Mouse (Mus musculus) forebrain, embryonic 11.5 days (tissue): ENCODE data around the gene Dhrs7. TPM values are rescaled to one million over a fixed set of nuclear protein-coding genes. Genes with fewer than 3 reads are reported as not detected.
"Not testable (repeated sequence)": the region's sequence is repeated elsewhere in the genome, so short reads cannot be mapped to it uniquely, and the experiment has no call there.

Source experiments
- ATAC-seq: fragments of 200-750 bp; cut with Nextera tagmentation; replicated peaks from 2 replicates; pipeline ENCODE4 v1.8.0; 2017; ENCODE audit warnings: moderate TSS enrichment; ENCODE audit not compliant: low FRiP score
- DNase-seq: peaks from one replicate; pipeline ENCODE4 v3.0.0-alpha.2; 2017; ENCODE audit warnings: low spot score
- H3K27ac ChIP-seq: fragments of 300-500 bp; sonication (generic); 2 replicates; pipeline ENCODE4 v1.5.1; 2014; ENCODE audit warnings: low read depth, low read length
- H3K27me3 ChIP-seq: fragments of 300-500 bp; sonication (generic); 2 replicates; pipeline ENCODE4 v1.6.1; 2014; ENCODE audit warnings: mild to moderate bottlenecking, low read length, mixed read lengths; ENCODE audit not compliant: control insufficient read depth, insufficient read depth
- H3K36me3 ChIP-seq: fragments of 300-500 bp; sonication (generic); 2 replicates; pipeline ENCODE4 v1.6.1; 2014; ENCODE audit warnings: mild to moderate bottlenecking, low read length, moderate library complexity, mixed read lengths; ENCODE audit not compliant: control insufficient read depth, insufficient read depth
- H3K4me1 ChIP-seq: fragments of 300-500 bp; sonication (generic); replicated peaks from 2 replicates; pipeline ENCODE4 v1.6.1; 2014; ENCODE audit warnings: low read length, mixed read lengths; ENCODE audit not compliant: control insufficient read depth, insufficient read depth
- H3K4me2 ChIP-seq: fragments of 300-500 bp; sonication (generic); 2 replicates; pipeline ENCODE4 v1.6.1; 2014; ENCODE audit warnings: low read depth, mild to moderate bottlenecking, low read length, moderate library complexity, mixed read lengths; ENCODE audit not compliant: severe bottlenecking
- H3K4me3 ChIP-seq: fragments of 300-500 bp; sonication (generic); 2 replicates; pipeline ENCODE4 v1.5.1; 2014; ENCODE audit warnings: low read depth, low read length
- H3K9ac ChIP-seq: fragments of 300-500 bp; sonication (generic); 2 replicates; pipeline ENCODE4 v1.6.1; 2014; ENCODE audit warnings: low read length
- H3K9me3 ChIP-seq: fragments of 300-500 bp; sonication (generic); 2 replicates; pipeline ENCODE4 v1.6.1; 2016; ENCODE audit warnings: low read length, mixed read lengths; ENCODE audit not compliant: control insufficient read depth
- WGBS: fragments of 180-500 bp; shearing (Covaris S2); extraction: QIAGEN DNeasy Blood & Tissue Kit; methylation state at CpG from one replicate; pipeline ENCODE4 v1.1.7; 2014; 5-methylcytosine and 5-hydroxymethylcytosine counted together
- polyA plus RNA-seq: library from polyadenylated mRNA; unstranded; fragments of >200 nt; fragmentation: Nextera tagmentation; extraction: Ambion mirVana; gene quantifications from 2 replicates; pipeline ENCODE4 v1.2.1, GENCODE M21; 2014

The Dhrs7 gene
- polyA plus RNA-seq, 1 experiment from 2014 or later: 5.6 TPM

DNA sequence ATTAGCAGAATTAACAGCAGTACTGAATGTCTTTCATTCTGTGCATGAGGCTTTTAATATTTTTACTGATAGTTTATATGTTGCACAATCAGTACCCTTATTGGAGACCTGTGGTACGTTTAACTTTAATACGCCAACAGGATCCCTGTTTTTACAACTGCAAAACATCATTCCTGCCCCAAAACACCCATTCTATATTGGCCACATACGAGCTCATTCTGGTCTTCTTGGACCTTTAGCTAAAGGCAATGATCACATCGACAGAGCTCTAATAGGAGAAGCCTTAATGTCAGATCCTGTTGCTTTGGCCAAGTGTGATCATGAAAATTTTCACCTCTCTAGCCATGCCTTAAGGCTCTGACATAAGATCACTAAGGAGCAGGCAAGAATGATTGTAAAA, 21.9 kb upstream of the Dhrs7 start:
- H3K36me3 ChIP-seq, H3K9ac ChIP-seq, H3K27ac ChIP-seq, H3K4me3 ChIP-seq, H3K27me3 ChIP-seq, ATAC-seq, H3K4me1 ChIP-seq, H3K4me2 ChIP-seq, H3K9me3 ChIP-seq, DNase-seq: not testable (repeated sequence)
- 75% methylated on average over 4 of the region's 4 CpGs for WGBS

GRCm38 (mm10) chr12:72683612-72684011, 18.9 kb upstream of the Dhrs7 start:
- Histone ChIP-seq H3K9ac (no peak overlapping the region), H3K27ac (no peak overlapping the region), H3K27me3 (no peaks in the 10 kb centered on the region), H3K9me3 (no peaks in the 10 kb centered on the region), H3K4me1 (no peaks in the 10 kb centered on the region), H3K36me3 (no peaks in the 10 kb centered on the region), H3K4me3 (no peak overlapping the region), H3K4me2 (no peak overlapping the region)
- DNase-seq (no peak), ATAC-seq (no peak)
- 90% methylated on average over 3 of the region's 3 CpGs for WGBS

GRCm38 (mm10) chr12:72682511-72683282, 18.0 kb upstream of the Dhrs7 start:
- Histone ChIP-seq H3K9me3 (no peaks in the 10 kb centered on the region), H3K4me3 (no peak overlapping the region), H3K27ac (no peak overlapping the region), H3K27me3 (no peaks in the 10 kb centered on the region), H3K4me1 (no peaks in the 10 kb centered on the region), H3K4me2 (no peak overlapping the region), H3K9ac (no peak overlapping the region), H3K36me3 (no peaks in the 10 kb centered on the region)
- 67% methylated on average over 8 of the region's 8 CpGs for WGBS
- ATAC-seq (no peak), DNase-seq (no peak)

GRCm38 (mm10) chr12:72681919-72682318, 17.2 kb upstream of the Dhrs7 start:
- no peak overlapping the region for H3K4me2 ChIP-seq
- no peak for ATAC-seq
- no peaks in the 10 kb centered on the region for H3K4me1 ChIP-seq
- H3K36me3 ChIP-seq: no peaks in the 10 kb centered on the region
- H3K9ac ChIP-seq: no peak overlapping the region
- no peak for DNase-seq
- no peaks in the 10 kb centered on the region for H3K27me3 ChIP-seq
- WGBS: 81% methylated on average over 1 of the region's 1 CpGs
- no peak overlapping the region for H3K27ac ChIP-seq
- no peak overlapping the region for H3K4me3 ChIP-seq
- no peaks in the 10 kb centered on the region for H3K9me3 ChIP-seq

DNA sequence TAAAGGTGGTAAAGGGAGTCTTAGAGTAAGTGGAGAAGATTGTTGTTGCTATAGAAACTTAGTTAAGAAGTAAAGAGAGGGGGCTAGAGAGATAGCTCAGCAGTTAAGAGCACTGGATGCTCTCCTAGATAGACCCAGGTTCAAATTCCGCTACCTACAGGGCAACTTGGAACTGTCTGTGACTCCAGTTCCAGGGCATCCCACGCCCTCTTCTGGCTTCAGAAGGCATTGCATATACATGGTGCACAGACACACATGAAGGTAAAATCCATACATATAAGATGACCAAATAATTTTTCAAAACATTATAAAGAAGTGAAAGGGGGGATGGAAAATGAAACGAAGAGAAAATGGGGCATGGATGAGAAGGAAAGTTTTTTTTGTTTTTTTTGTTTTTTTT, 14.9 kb upstream of the Dhrs7 start:
- ATAC-seq (no peak), DNase-seq (no peak)
- Histone ChIP-seq H3K4me3 (no peak overlapping the region), H3K36me3 (no peaks in the 10 kb centered on the region), H3K4me2 (no peak overlapping the region), H3K9ac (no peak overlapping the region), H3K27ac (no peak overlapping the region), H3K4me1 (no peaks in the 10 kb centered on the region), H3K9me3 (no peaks in the 10 kb centered on the region), H3K27me3 (no peaks in the 10 kb centered on the region)
- 84% methylated on average over 3 of the region's 3 CpGs for WGBS

DNA sequence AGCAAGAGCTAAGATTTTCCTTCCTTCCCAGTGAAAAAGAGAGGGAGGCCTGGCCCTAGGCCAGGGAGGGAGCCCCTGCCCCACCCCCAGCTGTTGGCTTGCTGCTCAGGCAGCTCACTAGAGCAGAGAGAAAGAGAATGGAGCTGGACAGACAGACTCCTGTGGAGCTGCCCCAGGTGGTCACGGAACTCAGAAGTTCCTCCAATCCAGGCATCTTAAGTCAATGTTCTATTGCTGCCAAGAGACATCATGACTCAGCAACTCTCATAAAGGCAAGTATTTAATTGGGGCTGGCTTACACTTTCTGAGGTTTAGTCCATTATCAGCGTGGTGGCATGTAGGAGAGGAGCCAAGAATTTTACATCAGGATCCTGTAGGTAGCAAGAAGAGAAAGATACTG, 10.1 kb upstream of the Dhrs7 start:
- H3K27me3 ChIP-seq: no peaks in the 10 kb centered on the region
- no peak overlapping the region for H3K27ac ChIP-seq
- ATAC-seq (no peak), DNase-seq (no peak)
- H3K9me3 ChIP-seq: no peaks in the 10 kb centered on the region
- no peak overlapping the region for H3K4me2 ChIP-seq
- H3K4me1 ChIP-seq: no peaks in the 10 kb centered on the region
- no peaks in the 10 kb centered on the region for H3K36me3 ChIP-seq
- no peak overlapping the region for H3K9ac ChIP-seq
- no peak overlapping the region for H3K4me3 ChIP-seq
- WGBS: 61% methylated on average over 2 of the region's 2 CpGs

DNA sequence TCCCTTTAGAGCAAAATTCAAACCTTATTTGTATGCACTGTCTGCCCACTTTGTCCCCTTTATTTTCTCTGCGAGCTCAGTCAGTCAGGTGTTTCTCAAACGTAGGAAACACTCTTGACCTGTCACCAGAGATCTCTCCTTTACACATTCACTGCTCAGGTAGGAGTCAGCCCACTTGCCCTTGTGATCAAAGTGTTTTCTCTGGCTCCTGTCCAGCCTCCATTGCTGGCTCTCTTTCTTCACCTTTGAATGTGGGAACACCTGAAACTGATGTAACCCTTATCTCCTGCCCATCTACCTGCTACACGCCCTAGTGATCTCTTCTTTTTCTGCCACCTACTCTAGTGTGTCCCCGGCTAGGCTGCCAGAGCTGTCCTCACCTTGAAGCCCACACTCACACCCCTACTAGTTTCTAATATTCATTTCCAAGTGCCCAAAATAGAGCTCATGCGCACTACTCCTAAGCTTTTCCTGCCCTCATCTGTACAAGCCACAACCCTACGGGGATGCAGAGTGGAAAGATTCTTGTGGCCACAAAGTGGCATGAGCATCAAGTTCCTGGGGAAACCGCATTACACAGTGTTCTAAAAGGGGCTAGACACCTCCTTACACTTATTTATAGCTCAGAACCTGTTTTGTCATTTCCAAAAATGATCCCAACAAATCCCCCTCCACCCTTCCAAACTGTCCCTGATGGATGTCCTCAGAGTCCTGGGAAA, 9.5 kb upstream of the Dhrs7 start:
- 88% methylated on average over 7 of the region's 7 CpGs for WGBS
- Histone ChIP-seq H3K36me3 (no peaks in the 10 kb centered on the region), H3K4me2 (no peak overlapping the region), H3K27ac (no peak overlapping the region), H3K4me1 (no peaks in the 10 kb centered on the region), H3K9ac (no peak overlapping the region), H3K27me3 (no peaks in the 10 kb centered on the region), H3K9me3 (no peaks in the 10 kb centered on the region), H3K4me3 (no peak overlapping the region)
- no peak for ATAC-seq
- DNase-seq: no peak

DNA sequence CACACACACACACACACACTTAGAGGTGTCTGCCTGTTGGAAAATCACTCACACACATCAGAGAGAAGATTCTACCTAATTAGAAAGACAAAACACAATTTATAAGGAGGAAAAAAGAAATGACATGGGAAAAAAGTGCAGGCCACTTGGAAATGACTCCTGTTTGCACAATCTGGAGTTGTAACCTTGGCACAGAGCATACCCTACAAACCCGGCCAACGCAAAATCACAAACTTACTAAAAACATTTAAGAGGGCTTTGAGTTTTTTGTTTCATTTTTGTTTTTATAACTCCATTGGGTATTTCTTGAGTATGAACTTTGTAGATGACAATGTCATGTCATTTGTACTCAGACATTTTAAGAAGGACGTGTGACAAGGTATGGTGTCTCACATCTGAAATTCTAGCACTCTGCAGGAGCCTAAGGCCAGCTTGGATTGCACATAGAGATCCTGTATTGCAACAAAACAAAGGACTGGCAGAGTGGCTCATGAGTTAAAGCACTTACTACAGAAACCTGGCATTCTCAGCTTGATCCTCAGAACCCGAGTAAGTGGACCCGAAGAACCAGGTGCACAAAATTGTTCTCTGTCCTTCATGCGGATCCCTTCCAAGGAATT, 6.9 kb upstream of the Dhrs7 start:
- DNase-seq (no peak), ATAC-seq (no peak)
- no peaks in the 10 kb centered on the region for H3K27me3 ChIP-seq
- WGBS: 91% methylated on average over 6 of the region's 6 CpGs
- no peak overlapping the region for H3K4me3 ChIP-seq
- H3K27ac ChIP-seq: no peak overlapping the region
- H3K9ac ChIP-seq: no peak overlapping the region
- H3K9me3 ChIP-seq: no peaks in the 10 kb centered on the region
- H3K36me3 ChIP-seq: no peaks in the 10 kb centered on the region
- H3K4me2 ChIP-seq: no peak overlapping the region
- no peaks in the 10 kb centered on the region for H3K4me1 ChIP-seq
